Comparison of ENCODE assay signal across 9 mouse cellular contexts in the genomic region with DNA sequence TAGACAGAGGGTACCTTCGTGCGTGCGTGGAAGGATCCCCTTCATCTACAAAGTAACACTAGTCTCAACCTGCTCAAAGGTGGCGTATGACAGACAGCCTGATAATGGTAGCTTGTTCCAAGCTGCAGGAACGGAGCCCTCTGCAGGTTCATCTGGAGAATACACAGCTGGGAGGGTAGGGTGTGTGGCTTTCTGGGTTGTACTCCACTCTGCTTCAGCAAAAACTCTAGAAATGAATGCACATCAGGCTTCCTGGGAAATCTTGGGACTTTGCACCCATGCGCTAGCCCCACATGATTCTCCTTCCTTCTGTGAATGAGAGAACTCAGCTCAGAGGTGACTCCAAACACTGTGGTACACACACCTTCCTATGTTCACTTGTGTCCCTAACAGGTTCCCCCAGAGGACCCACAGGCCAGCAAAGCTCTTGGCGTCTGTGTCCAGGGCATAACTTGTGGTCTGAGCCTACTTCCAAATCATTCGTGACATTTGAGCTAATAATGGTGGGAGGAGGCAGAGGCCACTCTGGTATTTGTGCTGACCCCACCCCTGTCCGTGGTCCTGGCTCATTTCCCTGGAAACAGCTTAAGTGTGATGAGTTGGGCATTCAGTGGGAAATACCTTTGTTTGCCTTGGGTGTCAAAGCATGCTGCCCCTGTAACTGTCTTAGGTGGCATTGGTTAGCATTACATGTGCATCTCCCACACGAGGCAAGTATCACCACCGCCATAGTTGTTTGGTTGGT. TPM values are rescaled to one million over a fixed set of nuclear protein-coding genes. Genes with fewer than 3 reads are reported as not detected.
DNase-seq lines count a peak whose midpoint lies in the region; ATAC-seq and TF ChIP-seq lines count a peak whose summit lies in the region.
"Had no signal": no experiment of that assay in that cellular context is flagged by ENCODE, and none has a peak within 500 bp of the region (broad histone marks: within the 10 kb centered on the region; RNA-seq: fewer than 3 reads in every experiment).

No protein-coding gene starts in this region.

- no peak overlapping the region for H3K27ac ChIP-seq in kidney, adult 2 months (ENCODE audit: insufficient read depth, low read depth, low read length)
- H3K27ac ChIP-seq in kidney, embryonic 14.5 days (ENCODE audit: low read depth, low read length): no peak overlapping the region

- WGBS in kidney, adult 2 months: 63% methylated on average over 11 of the region's 11 CpGs
- 60% methylated on average over 11 of the region's 11 CpGs for WGBS in kidney, embryonic 14.5 days

- no peaks in the 10 kb centered on the region for H3K9me3 ChIP-seq in kidney, embryonic 14.5 days (ENCODE audit: control insufficient read depth, low read length)

- no peak overlapping the region for H3K9ac ChIP-seq in kidney, embryonic 14.5 days (ENCODE audit: low read depth, low read length)

- H3K27me3 ChIP-seq in kidney, adult 2 months (replicated peaks; ENCODE audit: control insufficient read depth, insufficient read depth, low read length): no peaks in the 10 kb centered on the region
- no peaks in the 10 kb centered on the region for H3K27me3 ChIP-seq in kidney, embryonic 14.5 days (ENCODE audit: control insufficient read depth, insufficient read depth, low read length)

- peak; percentile 52 for TF ChIP-seq CTCF in kidney, adult 2 months (conservative IDR thresholded peaks at IDR 0.05; ENCODE audit: insufficient read depth, insufficient read length, low read depth, low read length)

- DNase-seq in kidney, adult 2 months: peak; percentile 53
- DNase-seq in CD4-positive, CD25-positive, alpha-beta regulatory T cell, adult 2 months (ENCODE audit: low read depth, low spot score): peak; percentile 53
- DNase-seq in R1 (ENCODE audit: low read depth, low spot score): peak; percentile 61
- peak; percentile 38 to 59 for DNase-seq in kidney, postnatal 25 days
- DNase-seq in embryo, embryonic 9.5 days (ENCODE audit: extremely low spot score): no peak
- no peak for DNase-seq in frontal cortex, postnatal 10 days (ENCODE audit: low spot score in 2 of 2)
- DNase-seq: heart, postnatal 4 days had no signal

- H3K4me3 ChIP-seq in kidney, adult 2 months (ENCODE audit: insufficient read depth, low read depth, low read length): no peak overlapping the region
- H3K4me3 ChIP-seq in kidney, embryonic 14.5 days (ENCODE audit: low read length): no peak overlapping the region

- 0 out of 2 replicates have a peak, but pooled peaks cover 4% of the 10 kb centered on the region for H3K4me1 ChIP-seq in kidney, adult 2 months (ENCODE audit: control insufficient read depth, insufficient read depth, low read length)
- peaks cover 6% of the 10 kb centered on the region; the same call in 1 of the 2 replicates for H3K4me1 ChIP-seq in kidney, embryonic 14.5 days (ENCODE audit: control insufficient read depth, insufficient read depth, low read length)

- TF ChIP-seq POLR2A in kidney, adult 2 months (IDR thresholded peaks at IDR 0.05; ENCODE audit: low read depth, low read length): no peak

- H3K4me2 ChIP-seq in kidney, embryonic 14.5 days (replicated peaks; ENCODE audit: low read depth, low read length): no peak overlapping the region
- H3K4me2 ChIP-seq: midbrain, embryonic 11.5 days had no signal

- no peaks in the 10 kb centered on the region for H3K36me3 ChIP-seq in kidney, adult 2 months (ENCODE audit: control insufficient read depth, insufficient read depth, low read length)
- H3K36me3 ChIP-seq in kidney, embryonic 14.5 days (ENCODE audit: control insufficient read depth, insufficient read depth, low read length): peaks cover 6% of the 10 kb centered on the region; the same call in 1 of the 2 replicates

- no peak for ATAC-seq in kidney, embryonic 14.5 days (ENCODE audit: low FRiP score, low TSS enrichment)

RNA-seq across cellular contexts. Expression of a gene that starts 14.5 kb away (rescaled TPM):
- 3.3 and 4.5 TPM in 2 replicates for polyA plus RNA-seq in kidney, adult 2 months (2012; rRNA removed)
- polyA plus RNA-seq in kidney, embryonic 14.5 days (2014; fragmentation: Nextera tagmentation; extraction: Ambion mirVana): 2.3 and 4.5 TPM in 2 replicates

RNA-seq across cellular contexts. Expression of a gene that starts 47.0 kb away (rescaled TPM):
- polyA plus RNA-seq in kidney, adult 2 months (2012; rRNA removed): 63.8 and 83.5 TPM in 2 replicates
- polyA plus RNA-seq in kidney, embryonic 14.5 days (2014; fragmentation: Nextera tagmentation; extraction: Ambion mirVana): 30.2 and 46.2 TPM in 2 replicates

RNA-seq across cellular contexts. Expression of a gene that starts 47.5 kb away (rescaled TPM):
- polyA plus RNA-seq in kidney, adult 2 months (2012; rRNA removed): 7.4 and 9.9 TPM in 2 replicates
- 10.8 and 17.4 TPM in 2 replicates for polyA plus RNA-seq in kidney, embryonic 14.5 days (2014; fragmentation: Nextera tagmentation; extraction: Ambion mirVana)

RNA-seq across cellular contexts. Expression of a gene that starts 50.1 kb away (rescaled TPM):
- 0.06 and 0.08 TPM in 2 replicates for polyA plus RNA-seq in kidney, adult 2 months (2012; rRNA removed)
- polyA plus RNA-seq in kidney, embryonic 14.5 days (2014; fragmentation: Nextera tagmentation; extraction: Ambion mirVana): 0.43 and 0.65 TPM in 2 replicates

Comparison
In these comparisons a context has a peak if more than half of its experiments do, and no peak if none do; other contexts are left out.
1. DNase-seq: peak in kidney, adult 2 months (single experiment), CD4-positive, CD25-positive, alpha-beta regulatory T cell, adult 2 months (single experiment), R1 (single experiment) and kidney, postnatal 25 days (2 of 2); none in embryo, embryonic 9.5 days (single experiment) and frontal cortex, postnatal 10 days (0 of 2).